Mouse (Mus musculus): ENCODE measurements around the gene Crtac1. TPM values are rescaled to one million over a fixed set of nuclear protein-coding genes. Genes with fewer than 3 reads are reported as not detected.

Crtac1 gene
- total and polyA plus RNA-seq, 2 experiments from 2014 or later, result 0.36 TPM; not detected in 1

DNA sequence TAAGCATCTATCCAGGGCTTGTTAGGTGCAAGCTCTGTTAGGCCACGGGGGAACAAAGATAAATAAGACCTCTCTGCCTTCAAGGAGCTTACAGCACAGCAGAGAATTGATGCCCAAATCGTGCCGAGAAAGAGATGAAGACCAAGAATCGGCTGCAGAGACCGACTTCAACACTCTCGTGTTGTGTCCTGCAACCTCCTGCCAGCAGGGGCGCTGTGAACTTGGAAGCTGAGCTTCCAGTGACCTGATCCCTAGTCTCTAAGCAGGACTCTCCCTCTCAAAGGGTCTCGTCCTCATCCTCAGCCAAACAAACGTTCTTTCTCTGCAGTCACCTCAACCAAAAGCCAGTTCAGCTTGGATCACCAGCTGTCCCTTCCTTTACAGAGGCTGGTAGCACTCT, 7.8 kb upstream of the Crtac1 start:
- 63% methylated on average over 9 of the region's 9 CpGs for WGBS
- Histone ChIP-seq H3K36me3 (replicated peaks; ENCODE audit: control insufficient read depth, insufficient read depth, low read length) (no peaks in the 10 kb centered on the region), H3K4me3 (ENCODE audit: low read depth, low read length) (no peak overlapping the region), H3K27ac (ENCODE audit: low read depth) (no peak overlapping the region), H3K4me2 (ENCODE audit: low read depth, low read length) (no peak overlapping the region), H3K4me1 (ENCODE audit: control insufficient read depth, insufficient read depth) (no peaks in the 10 kb centered on the region), H3K27me3 (ENCODE audit: control insufficient read depth, insufficient read depth, low read length) (peaks cover 23% of the 10 kb centered on the region), H3K9ac (replicated peaks; ENCODE audit: low read depth, low read length) (no peak overlapping the region), H3K9me3 (replicated peaks; ENCODE audit: control insufficient read depth, low read length) (no peaks in the 10 kb centered on the region)
- no peak for TF ChIP-seq EP300 (IDR thresholded peaks at IDR 0.05; ENCODE audit: low read depth)
- TF ChIP-seq CTCF (IDR thresholded peaks at IDR 0.05; ENCODE audit: low read depth), result 0 out of 2 replicates have a peak, but pooled peaks have one; percentile 7
- DNase-seq (ENCODE audit: low spot score) (no peak), ATAC-seq (ENCODE audit: insufficient read depth, low read depth) (no peak)

- 40% methylated on average over 4 of the region's 4 CpGs for WGBS
- Histone ChIP-seq H3K9ac (replicated peaks; ENCODE audit: low read depth, low read length) (no peak overlapping the region), H3K36me3 (replicated peaks; ENCODE audit: control insufficient read depth, insufficient read depth, low read length) (no peaks in the 10 kb centered on the region), H3K27me3 (ENCODE audit: control insufficient read depth, insufficient read depth, low read length) (peaks cover 60% of the 10 kb centered on the region), H3K4me3 (ENCODE audit: low read depth, low read length) (no peak overlapping the region), H3K4me1 (ENCODE audit: control insufficient read depth, insufficient read depth) (peaks cover 8% of the 10 kb centered on the region; the same call in 1 of the 2 replicates), H3K9me3 (replicated peaks; ENCODE audit: control insufficient read depth, low read length) (no peaks in the 10 kb centered on the region), H3K4me2 (ENCODE audit: low read depth, low read length) (no peak overlapping the region), H3K27ac (ENCODE audit: low read depth) (no peak overlapping the region)
- ATAC-seq (ENCODE audit: insufficient read depth, low read depth) (no peak), DNase-seq (ENCODE audit: low spot score) (no peak)
- no peak for TF ChIP-seq EP300 (IDR thresholded peaks at IDR 0.05; ENCODE audit: low read depth)
- TF ChIP-seq CTCF (IDR thresholded peaks at IDR 0.05; ENCODE audit: low read depth), result no peak
These were observed 4.0 kb upstream of the Crtac1 start for GRCm38 (mm10) chr19:42435621-42436020.

DNA sequence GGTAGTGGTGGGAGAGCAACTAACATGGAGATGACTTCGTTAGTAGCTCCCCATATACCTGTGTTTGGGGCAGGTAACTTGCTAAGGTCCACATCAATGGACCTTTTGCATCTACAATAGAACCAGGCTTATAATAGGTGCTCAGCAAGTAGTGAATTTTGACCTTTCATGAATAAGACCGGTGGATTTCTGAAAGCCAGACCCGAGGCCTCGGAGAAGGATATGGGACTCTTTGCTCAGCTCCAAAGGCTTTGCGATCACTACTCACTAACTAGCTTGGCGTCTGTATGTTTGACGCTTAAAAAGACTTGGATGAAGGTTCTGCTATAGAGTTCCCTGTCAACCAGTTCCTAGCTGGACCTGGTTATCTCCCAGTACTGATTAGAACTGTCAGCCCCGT, 1.2 kb upstream of the Crtac1 start:
- no peaks in the 10 kb centered on the region for H3K36me3 ChIP-seq (replicated peaks; ENCODE audit: control insufficient read depth, insufficient read depth, low read length)
- 30% methylated on average over 8 of the region's 8 CpGs for WGBS
- peaks cover 78% of the 10 kb centered on the region for H3K27me3 ChIP-seq (ENCODE audit: control insufficient read depth, insufficient read depth, low read length)
- peaks cover 8% of the 10 kb centered on the region; the same call in 1 of the 2 replicates for H3K4me1 ChIP-seq (ENCODE audit: control insufficient read depth, insufficient read depth)
- peak overlapping the region; percentile 52; the same call in 1 of the 2 replicates for H3K4me3 ChIP-seq (ENCODE audit: low read depth, low read length)
- no peak overlapping the region for H3K4me2 ChIP-seq (ENCODE audit: low read depth, low read length)
- ATAC-seq (ENCODE audit: insufficient read depth, low read depth), result no peak
- TF ChIP-seq EP300 (IDR thresholded peaks at IDR 0.05; ENCODE audit: low read depth) (no peak), CTCF (IDR thresholded peaks at IDR 0.05; ENCODE audit: low read depth) (no peak)
- no peak for DNase-seq (ENCODE audit: low spot score)
- no peak overlapping the region for H3K27ac ChIP-seq (ENCODE audit: low read depth)
- H3K9ac ChIP-seq (replicated peaks; ENCODE audit: low read depth, low read length), result no peak overlapping the region
- no peaks in the 10 kb centered on the region for H3K9me3 ChIP-seq (replicated peaks; ENCODE audit: control insufficient read depth, low read length)

- Histone ChIP-seq H3K9ac (replicated peaks; ENCODE audit: low read depth, low read length) (no peak overlapping the region), H3K4me2 (ENCODE audit: low read depth, low read length) (peak overlapping the region; percentile 82), H3K9me3 (replicated peaks; ENCODE audit: control insufficient read depth, low read length) (no peaks in the 10 kb centered on the region), H3K27me3 (ENCODE audit: control insufficient read depth, insufficient read depth, low read length) (peaks cover 75% of the 10 kb centered on the region), H3K4me3 (ENCODE audit: low read depth, low read length) (peak overlapping the region; percentile 52), H3K36me3 (replicated peaks; ENCODE audit: control insufficient read depth, insufficient read depth, low read length) (no peaks in the 10 kb centered on the region), H3K4me1 (ENCODE audit: control insufficient read depth, insufficient read depth) (peaks cover 8% of the 10 kb centered on the region; the same call in 1 of the 2 replicates), H3K27ac (ENCODE audit: low read depth) (no peak overlapping the region)
- ATAC-seq (ENCODE audit: insufficient read depth, low read depth) (peak; percentile 24; the same call in 1 of the 2 replicates), DNase-seq (ENCODE audit: low spot score) (no peak)
- under 1% methylated on average over 42 of the region's 44 CpGs for WGBS
- no peak for TF ChIP-seq CTCF (IDR thresholded peaks at IDR 0.05; ENCODE audit: low read depth)
- no peak for TF ChIP-seq EP300 (IDR thresholded peaks at IDR 0.05; ENCODE audit: low read depth)
These were observed 608 bp upstream of the Crtac1 start for GRCm38 (mm10) chr19:42432191-42432590.

DNA sequence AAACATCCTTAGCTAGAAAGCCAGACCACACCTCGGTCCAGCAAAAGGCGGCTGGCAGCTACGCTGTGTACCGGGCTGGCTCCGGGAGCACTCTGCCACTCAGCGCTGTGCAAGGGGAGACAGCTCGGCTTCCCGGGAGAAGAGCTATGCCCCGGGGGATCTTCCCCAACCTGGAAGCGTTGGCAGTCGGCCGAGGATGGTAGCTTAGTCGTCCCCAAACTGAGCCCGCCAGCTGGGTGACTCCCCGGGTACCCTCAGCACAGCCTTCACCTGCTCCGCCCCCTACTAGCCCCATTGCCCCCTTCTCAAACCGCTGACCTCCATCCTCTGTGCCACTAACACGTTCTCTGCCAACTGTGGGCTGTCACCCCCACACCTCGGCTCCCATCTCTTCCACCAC, 602 bp downstream of the Crtac1 start:
- Histone ChIP-seq H3K4me1 (ENCODE audit: control insufficient read depth, insufficient read depth) (peaks cover 8% of the 10 kb centered on the region; the same call in 1 of the 2 replicates), H3K9me3 (replicated peaks; ENCODE audit: control insufficient read depth, low read length) (no peaks in the 10 kb centered on the region), H3K27me3 (ENCODE audit: control insufficient read depth, insufficient read depth, low read length) (peaks cover 75% of the 10 kb centered on the region), H3K36me3 (replicated peaks; ENCODE audit: control insufficient read depth, insufficient read depth, low read length) (no peaks in the 10 kb centered on the region), H3K4me3 (ENCODE audit: low read depth, low read length) (peak overlapping the region; percentile 52), H3K27ac (ENCODE audit: low read depth) (no peak overlapping the region), H3K4me2 (ENCODE audit: low read depth, low read length) (peak overlapping the region; percentile 82), H3K9ac (replicated peaks; ENCODE audit: low read depth, low read length) (no peak overlapping the region)
- ATAC-seq (ENCODE audit: insufficient read depth, low read depth) (no peak), DNase-seq (ENCODE audit: low spot score) (no peak)
- no peak for TF ChIP-seq EP300 (IDR thresholded peaks at IDR 0.05; ENCODE audit: low read depth)
- no peak for TF ChIP-seq CTCF (IDR thresholded peaks at IDR 0.05; ENCODE audit: low read depth)
- WGBS, result 6% methylated on average over 19 of the region's 19 CpGs

- no peak overlapping the region for H3K4me3 ChIP-seq (ENCODE audit: low read depth, low read length)
These were observed 2.2 kb downstream of the Crtac1 start for GRCm38 (mm10) chr19:42429410-42429809.

More at GRCm38 (mm10) chr19:42429410-42429809, 2.2 kb downstream of the Crtac1 start:
- Histone ChIP-seq H3K27me3 (ENCODE audit: control insufficient read depth, insufficient read depth, low read length) (peaks cover 65% of the 10 kb centered on the region), H3K36me3 (replicated peaks; ENCODE audit: control insufficient read depth, insufficient read depth, low read length) (no peaks in the 10 kb centered on the region), H3K4me2 (ENCODE audit: low read depth, low read length) (no peak overlapping the region), H3K9me3 (replicated peaks; ENCODE audit: control insufficient read depth, low read length) (no peaks in the 10 kb centered on the region), H3K4me1 (ENCODE audit: control insufficient read depth, insufficient read depth) (peaks cover 8% of the 10 kb centered on the region; the same call in 1 of the 2 replicates), H3K27ac (ENCODE audit: low read depth) (no peak overlapping the region), H3K9ac (replicated peaks; ENCODE audit: low read depth, low read length) (no peak overlapping the region)
- 11% methylated on average over 3 of the region's 3 CpGs for WGBS
- DNase-seq (ENCODE audit: low spot score) (no peak), ATAC-seq (ENCODE audit: insufficient read depth, low read depth) (no peak)
- TF ChIP-seq CTCF (IDR thresholded peaks at IDR 0.05; ENCODE audit: low read depth), result peak; percentile 52
- TF ChIP-seq EP300 (IDR thresholded peaks at IDR 0.05; ENCODE audit: low read depth), result no peak
